Mouse (Mus musculus) olfactory bulb, adult 2 months (tissue): Measurements from ENCODE around the gene Sptbn4.

Experiments
- CTCF ChIP-seq: fragments of 200-500 bp; IDR thresholded peaks from 2 replicates; pipeline ENCODE4 v1.5.1; 2012; ENCODE audit warnings: low read depth, mild to moderate bottlenecking, low read length, moderate library complexity; ENCODE audit not compliant: insufficient read depth
- POLR2A ChIP-seq: fragments of 200-500 bp; IDR thresholded peaks from 2 replicates; pipeline ENCODE4 v1.6.1; 2012; ENCODE audit warnings: mild to moderate bottlenecking, low read depth, low read length, moderate library complexity; ENCODE audit not compliant: insufficient read depth

DNA sequence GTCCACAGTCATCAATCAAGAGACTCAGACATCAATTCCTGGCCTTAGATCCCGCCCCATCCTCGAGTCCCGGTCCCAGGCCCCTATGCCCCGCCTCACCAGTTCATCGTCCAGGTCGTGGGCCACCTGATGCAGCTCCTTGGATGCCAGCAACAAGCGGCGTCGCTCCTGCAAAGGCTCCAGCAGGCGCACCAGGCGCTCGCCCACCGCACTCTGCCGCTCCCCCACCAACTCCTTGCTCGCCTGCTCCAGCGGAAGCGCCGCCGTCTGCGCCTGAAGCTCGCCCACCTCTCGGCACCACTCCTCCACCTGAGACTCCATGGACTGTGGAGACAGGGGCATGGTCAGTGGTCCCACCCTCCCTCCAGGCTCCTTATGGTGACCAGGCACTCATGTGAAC, 72.2 kb downstream of the Sptbn4 start:
- TF ChIP-seq CTCF, result no peak
- TF ChIP-seq POLR2A, result no peak
